Mouse (Mus musculus) C2C12 (cell line): ENCODE data around the gene Stard13. TPM values are rescaled to one million over a fixed set of nuclear protein-coding genes. Genes with fewer than 3 reads are reported as not detected.

Source experiments
- H3K27me3 ChIP-seq: one replicate; pipeline ENCODE4 v1.6.1; 2011; ENCODE audit not compliant: control insufficient read depth, insufficient read depth, insufficient read length
- H3K36me3 ChIP-seq: one replicate; pipeline ENCODE4 v1.6.1; 2011; ENCODE audit not compliant: control insufficient read depth, insufficient read depth
- H3K4me3 ChIP-seq: one replicate; pipeline ENCODE4 v1.5.1; 2011; ENCODE audit warnings: mild to moderate bottlenecking, control low read depth; ENCODE audit not compliant: poor library complexity, insufficient read depth, severe bottlenecking
- H3K79me2 ChIP-seq: one replicate; pipeline ENCODE4 v1.6.1; 2011; ENCODE audit not compliant: control insufficient read depth, insufficient read depth
- H3K79me3 ChIP-seq: one replicate; pipeline ENCODE4 v1.6.1; 2011; ENCODE audit warnings: low read depth, control low read depth
- H3ac ChIP-seq: one replicate; pipeline ENCODE3; 2011; ENCODE audit warnings: low read depth; ENCODE audit not compliant: control insufficient read depth, insufficient read length
- CEBPB ChIP-seq: IDR thresholded peaks from one replicate; pipeline ENCODE4 v1.6.1; 2011; ENCODE audit warnings: low read depth, mild to moderate bottlenecking, control low read depth, moderate library complexity
- CTCF ChIP-seq: IDR thresholded peaks from one replicate; pipeline ENCODE4 v1.5.1; 2011; ENCODE audit not compliant: control insufficient read depth, insufficient read depth, insufficient read length
- FOSL1 ChIP-seq: IDR thresholded peaks from one replicate; pipeline ENCODE4 v1.8.0; 2011; ENCODE audit warnings: mild to moderate bottlenecking, low read length; ENCODE audit not compliant: poor library complexity, insufficient read depth, severe bottlenecking
- MAX ChIP-seq: IDR thresholded peaks from one replicate; pipeline ENCODE4 v1.6.1; 2011; ENCODE audit warnings: mild to moderate bottlenecking, control low read depth
- MYOD1 ChIP-seq: IDR thresholded peaks from one replicate; pipeline ENCODE4 v1.6.1; 2011; ENCODE audit warnings: low read depth; ENCODE audit not compliant: control insufficient read depth, insufficient read length
- MYOG ChIP-seq: IDR thresholded peaks from one replicate; pipeline ENCODE4 v1.6.1; 2011; ENCODE audit not compliant: control insufficient read depth, insufficient read length; ENCODE audit errors: extremely low read depth
- USF1 ChIP-seq: IDR thresholded peaks from one replicate; pipeline ENCODE4 v1.6.1; 2011; ENCODE audit warnings: low read depth, mild to moderate bottlenecking, control low read depth, moderate library complexity
- polyA plus RNA-seq: library from polyadenylated mRNA; unstranded; fragments of >200 nt; fragmentation: generic; extraction: Trizol; gene quantifications from one replicate; pipeline ENCODE4 v1.2.1, GENCODE M21; 2012; ENCODE audit warnings: missing spikeins

The Stard13 gene
- polyA plus RNA-seq, 1 experiment, result 6.6 TPM

GRCm38 (mm10) chr5:151090996-151091395 lies 142.6 kb downstream of the Stard13 start:
- Histone ChIP-seq H3K79me2 (no peaks in the 10 kb centered on the region), H3K4me3 (no peak overlapping the region), H3K36me3 (peaks cover 49% of the 10 kb centered on the region), H3K27me3 (no peaks in the 10 kb centered on the region), H3ac (no peak overlapping the region), H3K79me3 (peaks cover 5% of the 10 kb centered on the region)
- TF ChIP-seq MYOD1 (no peak), MAX (no peak), MYOG (no peak), USF1 (no peak)

DNA sequence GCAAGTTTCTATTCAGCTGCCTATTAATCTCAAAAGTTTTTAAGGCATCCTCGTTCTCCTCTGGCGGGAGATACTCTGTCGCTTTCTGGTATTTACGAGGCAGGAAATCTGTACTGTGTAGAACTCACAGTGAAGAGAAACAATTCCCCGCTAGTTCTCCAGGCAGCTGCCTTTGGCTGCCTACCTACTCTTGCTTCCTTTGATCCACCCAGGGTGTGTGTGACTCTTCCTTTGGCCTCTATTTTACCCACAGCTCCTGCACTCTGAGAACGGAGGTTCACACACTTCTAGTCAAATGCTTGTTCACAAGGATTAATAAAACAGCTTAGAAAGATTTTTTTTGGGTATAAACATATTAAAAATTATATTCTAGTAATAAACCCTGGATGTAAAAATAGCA lies 144.4 kb downstream of the Stard13 start:
- Histone ChIP-seq H3ac (no peak overlapping the region), H3K36me3 (peaks cover 47% of the 10 kb centered on the region), H3K79me3 (peaks cover 5% of the 10 kb centered on the region), H3K79me2 (peaks cover 9% of the 10 kb centered on the region), H3K4me3 (no peak overlapping the region), H3K27me3 (no peaks in the 10 kb centered on the region)
- TF ChIP-seq CTCF (no peak), USF1 (no peak), MYOD1 (no peak), FOSL1 (no peak), MAX (no peak), MYOG (no peak), CEBPB (no peak)

GRCm38 (mm10) chr5:151086425-151087202 lies 147.0 kb downstream of the Stard13 start:
- Histone ChIP-seq H3K79me3 (peaks cover 6% of the 10 kb centered on the region), H3K79me2 (peaks cover 10% of the 10 kb centered on the region), H3K36me3 (peaks cover 40% of the 10 kb centered on the region), H3K4me3 (no peak overlapping the region), H3ac (no peak overlapping the region), H3K27me3 (no peaks in the 10 kb centered on the region)
- no peak for TF ChIP-seq MYOG
- TF ChIP-seq FOSL1, result no peak
- no peak for TF ChIP-seq CTCF
- no peak for TF ChIP-seq USF1
- no peak for TF ChIP-seq CEBPB
- no peak for TF ChIP-seq MAX
- no peak for TF ChIP-seq MYOD1

GRCm38 (mm10) chr5:151085749-151086148 lies 147.9 kb downstream of the Stard13 start:
- Histone ChIP-seq H3K79me3 (peaks cover 6% of the 10 kb centered on the region), H3K4me3 (no peak overlapping the region), H3K36me3 (peaks cover 32% of the 10 kb centered on the region), H3K79me2 (peaks cover 10% of the 10 kb centered on the region), H3ac (no peak overlapping the region), H3K27me3 (no peaks in the 10 kb centered on the region)
- TF ChIP-seq MYOG, result no peak

GRCm38 (mm10) chr5:151080276-151080675 lies 153.4 kb downstream of the Stard13 start:
- H3K27me3 ChIP-seq, result no peaks in the 10 kb centered on the region
- no peak overlapping the region for H3K4me3 ChIP-seq
- peaks cover 17% of the 10 kb centered on the region for H3K36me3 ChIP-seq
- H3ac ChIP-seq, result no peak overlapping the region
- H3K79me3 ChIP-seq, result peaks cover 6% of the 10 kb centered on the region
- TF ChIP-seq MYOG, result no peak
- TF ChIP-seq FOSL1, result no peak
- no peak for TF ChIP-seq CEBPB
- TF ChIP-seq USF1, result no peak
- TF ChIP-seq MAX, result no peak
- TF ChIP-seq CTCF, result no peak
- H3K79me2 ChIP-seq, result peaks cover 28% of the 10 kb centered on the region

DNA sequence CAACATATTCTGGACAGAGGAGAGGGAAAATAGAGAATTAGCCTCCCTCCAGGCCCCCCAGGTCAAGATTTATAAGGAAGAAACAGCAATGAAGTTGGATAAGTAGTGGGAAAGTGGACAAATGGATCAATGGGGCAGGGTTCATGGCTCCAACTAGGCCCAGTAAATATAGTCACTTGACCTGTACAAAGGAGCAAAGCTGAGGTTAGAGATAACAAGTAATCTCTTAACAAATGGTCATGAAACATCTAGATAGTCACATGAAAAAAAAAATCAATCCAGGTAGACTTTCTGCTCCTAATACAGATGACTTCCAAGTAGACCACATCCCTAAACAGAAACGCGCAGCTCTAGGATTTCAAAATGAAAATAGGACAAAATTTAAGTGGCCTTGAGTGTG lies 155.7 kb downstream of the Stard13 start:
- Histone ChIP-seq H3K79me2 (peaks cover 18% of the 10 kb centered on the region), H3K4me3 (no peak overlapping the region), H3K27me3 (no peaks in the 10 kb centered on the region), H3ac (no peak overlapping the region), H3K79me3 (peaks cover 6% of the 10 kb centered on the region), H3K36me3 (peaks cover 7% of the 10 kb centered on the region)
- no peak for TF ChIP-seq USF1
- no peak for TF ChIP-seq MYOD1
- no peak for TF ChIP-seq CEBPB
- no peak for TF ChIP-seq MAX
- no peak for TF ChIP-seq MYOG
- no peak for TF ChIP-seq CTCF
- TF ChIP-seq FOSL1, result no peak
